Mouse (Mus musculus) thymus, adult 18-20 months (tissue): ENCODE measurements around the gene Mrrf.

Experiments
- DNase-seq, 2 experiments: peaks; one replicate each; pipeline ENCODE4 v3.0.0; 2022; ENCODE audit warnings: mixed read lengths in 2 of 2

Mrrf gene

DNA sequence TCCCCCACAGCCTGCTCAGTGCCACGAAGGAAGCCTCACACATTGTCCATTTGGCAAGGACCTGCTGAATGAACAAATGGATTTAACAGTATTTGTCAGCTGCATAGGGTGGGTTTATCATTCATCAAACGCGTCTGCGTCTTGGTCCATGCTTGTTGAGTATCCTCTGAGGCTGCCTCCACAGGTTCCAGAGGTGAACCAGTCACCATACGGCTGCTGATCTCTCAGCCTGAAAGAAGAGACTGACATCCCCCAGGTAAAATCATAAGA is 66.4 kb downstream of the Mrrf start:
- DNase-seq = no peak

DNA sequence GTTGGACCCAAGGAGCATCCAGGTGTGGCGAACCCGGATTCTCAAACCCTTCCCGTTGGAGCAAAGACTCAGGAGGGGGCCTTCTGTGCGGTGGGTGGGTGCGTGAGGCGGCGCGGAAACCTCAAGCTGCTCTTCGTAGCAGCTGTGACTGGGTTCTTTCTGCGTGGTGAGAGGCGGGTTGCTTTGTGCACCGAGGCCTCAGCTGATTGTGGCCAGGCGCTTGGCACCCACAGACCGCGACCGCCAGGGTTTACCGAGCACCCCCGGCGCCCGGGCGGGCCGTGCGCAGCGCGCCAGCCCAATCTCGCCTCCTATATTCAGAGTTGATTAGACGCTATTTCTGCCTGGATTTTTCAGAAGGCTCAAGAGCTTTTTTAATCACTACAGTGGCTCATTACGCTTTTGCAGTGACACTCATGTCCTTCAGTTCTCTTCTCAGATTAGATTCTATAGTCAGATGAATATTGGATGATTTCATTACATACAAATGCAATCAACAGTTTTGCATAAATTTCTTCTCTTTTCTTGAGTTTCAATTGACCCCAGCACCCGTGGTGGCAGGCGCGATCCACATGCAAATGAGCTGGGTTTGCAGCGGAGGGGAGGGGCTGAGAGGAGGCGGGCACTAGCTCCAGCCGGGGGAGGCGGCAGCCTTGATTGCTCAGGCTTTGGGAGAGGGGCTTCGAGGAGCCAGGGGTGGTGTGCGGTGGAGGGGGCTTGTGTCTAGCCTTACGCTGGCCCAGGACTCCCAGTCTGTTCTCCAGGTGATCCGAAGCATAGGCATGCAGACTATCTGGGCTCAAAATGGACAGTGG is 67.0 kb downstream of the Mrrf start:
- no peak for DNase-seq

DNA sequence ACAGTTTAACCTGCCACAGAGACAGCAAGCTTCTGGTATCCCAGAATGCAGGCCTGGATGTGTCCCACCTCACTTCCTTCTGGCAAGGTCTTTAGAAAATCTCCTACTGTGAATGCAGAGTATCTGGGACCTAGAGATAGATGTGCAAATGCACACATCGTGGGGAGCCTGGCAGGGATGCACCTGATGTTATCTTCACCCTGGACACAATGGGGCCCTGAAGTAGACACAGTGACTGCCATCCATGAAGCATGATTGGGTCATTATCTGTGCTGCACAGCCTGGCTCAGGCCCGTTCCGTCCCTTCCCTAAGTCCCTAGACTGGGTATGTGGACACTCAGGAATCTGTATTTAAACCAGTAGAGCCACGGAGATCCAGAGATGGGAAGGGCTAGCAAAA is 68.4 kb downstream of the Mrrf start:
- DNase-seq = no peak

DNA sequence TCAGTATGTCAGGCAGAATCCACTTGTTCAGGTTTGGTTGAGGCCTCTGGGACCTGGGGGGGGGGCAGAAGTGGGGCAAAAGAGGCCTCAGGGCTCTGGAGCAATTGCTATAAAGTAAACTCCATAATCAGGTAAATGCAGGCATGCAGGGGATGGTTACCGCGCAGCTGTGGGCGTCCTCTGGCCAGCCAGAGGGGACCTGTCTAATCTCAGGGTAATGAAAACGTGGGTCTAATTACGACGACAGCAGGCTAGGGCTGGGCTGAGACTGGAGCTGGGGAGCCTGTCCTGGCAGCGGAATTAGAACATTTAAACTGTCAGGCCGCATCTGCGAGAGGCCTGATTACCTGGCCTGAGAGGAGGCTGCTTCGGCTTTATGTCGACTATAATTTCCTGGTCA is 70.9 kb downstream of the Mrrf start:
- DNase-seq = no peak

DNA sequence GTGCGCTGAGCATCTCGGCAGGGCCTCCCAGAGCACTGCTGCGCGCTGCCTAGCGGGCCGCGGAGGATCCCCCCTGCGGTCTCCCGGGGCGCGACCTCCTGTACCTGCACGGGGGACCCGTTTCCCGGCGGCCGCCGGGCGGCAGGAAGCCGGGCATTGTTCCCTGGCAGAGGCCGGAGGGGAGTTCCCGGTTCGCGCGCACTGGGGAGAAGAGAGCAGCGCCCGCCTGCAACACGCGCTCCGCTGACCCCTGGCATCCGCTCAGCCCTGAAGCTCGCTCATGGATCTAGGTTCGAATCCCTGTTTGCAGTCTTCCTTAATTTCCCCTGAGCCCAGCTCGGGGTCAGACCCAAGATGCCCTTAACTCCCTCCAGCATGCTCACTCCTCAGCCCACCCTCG is 74.6 kb downstream of the Mrrf start:
- no peak for DNase-seq

GRCm38 (mm10) chr2:36211785-36212184 is 75.6 kb downstream of the Mrrf start:
- no peak for DNase-seq

- DNase-seq = no peak
These were observed 76.9 kb downstream of the Mrrf start for GRCm38 (mm10) chr2:36213108-36213507.

DNA sequence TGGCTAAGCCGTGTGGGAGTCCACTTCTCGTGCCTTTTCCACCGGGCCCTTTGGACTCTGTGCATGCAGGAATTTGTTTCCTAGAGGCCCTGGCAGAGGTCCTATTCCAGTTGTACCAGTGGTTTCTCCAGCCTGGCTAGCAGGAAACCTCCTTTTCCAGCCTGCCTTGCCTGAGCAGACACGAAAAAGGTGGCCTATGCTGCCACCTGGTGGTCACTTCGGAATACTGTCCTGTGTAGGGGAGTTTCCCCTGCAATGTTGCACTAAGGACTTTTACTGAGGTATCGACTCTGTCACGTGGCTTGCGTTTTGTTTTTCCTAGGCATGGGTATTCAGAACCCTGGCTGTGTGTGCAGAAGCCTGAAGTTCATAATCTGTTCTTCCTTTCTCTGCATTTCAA is 77.8 kb downstream of the Mrrf start:
- peak; percentile 28 to 33 for DNase-seq

DNA sequence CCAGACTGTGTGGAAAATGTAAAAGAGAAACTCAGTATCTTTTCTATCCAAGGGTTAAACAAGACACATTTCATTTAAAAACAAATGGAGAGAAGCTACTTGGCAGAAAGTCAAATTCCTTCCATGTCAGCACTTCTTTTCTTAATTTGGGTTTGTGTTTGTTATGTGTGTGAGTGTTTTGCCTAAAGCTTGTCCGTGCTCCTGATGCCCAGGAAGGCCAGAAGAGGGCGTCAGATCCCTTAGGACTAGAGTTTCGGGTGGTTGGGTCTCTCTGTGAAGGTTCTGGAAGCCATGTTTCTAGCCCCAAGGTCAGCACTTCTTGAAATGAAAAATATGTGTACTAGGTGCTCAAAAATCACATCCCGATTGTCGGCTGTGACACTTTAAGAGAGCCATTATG is 78.2 kb downstream of the Mrrf start:
- no peak for DNase-seq

GRCm38 (mm10) chr2:36215203-36215739 is 79.1 kb downstream of the Mrrf start:
- DNase-seq = no peak

DNA sequence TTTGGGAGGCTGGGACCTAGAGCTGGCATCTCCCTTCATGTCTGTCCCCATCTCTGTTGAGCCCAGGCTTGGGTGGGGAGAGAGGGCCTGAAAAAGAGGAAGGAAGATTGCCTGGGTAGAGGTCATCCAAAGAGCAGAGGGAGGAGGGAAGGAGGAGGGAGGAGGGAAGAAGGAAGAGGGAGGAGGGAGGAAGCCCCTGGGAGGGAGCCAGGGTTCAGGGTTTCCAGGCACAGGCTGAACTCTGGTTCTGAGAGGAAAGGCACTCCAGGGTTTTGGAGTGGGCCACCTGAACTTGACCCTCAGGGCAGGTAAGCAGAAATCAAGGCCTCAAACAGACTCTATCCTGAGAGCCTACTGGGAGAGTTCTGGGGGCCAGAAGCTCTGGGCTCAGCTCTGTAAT is 80.4 kb downstream of the Mrrf start:
- DNase-seq = no peak

DNA sequence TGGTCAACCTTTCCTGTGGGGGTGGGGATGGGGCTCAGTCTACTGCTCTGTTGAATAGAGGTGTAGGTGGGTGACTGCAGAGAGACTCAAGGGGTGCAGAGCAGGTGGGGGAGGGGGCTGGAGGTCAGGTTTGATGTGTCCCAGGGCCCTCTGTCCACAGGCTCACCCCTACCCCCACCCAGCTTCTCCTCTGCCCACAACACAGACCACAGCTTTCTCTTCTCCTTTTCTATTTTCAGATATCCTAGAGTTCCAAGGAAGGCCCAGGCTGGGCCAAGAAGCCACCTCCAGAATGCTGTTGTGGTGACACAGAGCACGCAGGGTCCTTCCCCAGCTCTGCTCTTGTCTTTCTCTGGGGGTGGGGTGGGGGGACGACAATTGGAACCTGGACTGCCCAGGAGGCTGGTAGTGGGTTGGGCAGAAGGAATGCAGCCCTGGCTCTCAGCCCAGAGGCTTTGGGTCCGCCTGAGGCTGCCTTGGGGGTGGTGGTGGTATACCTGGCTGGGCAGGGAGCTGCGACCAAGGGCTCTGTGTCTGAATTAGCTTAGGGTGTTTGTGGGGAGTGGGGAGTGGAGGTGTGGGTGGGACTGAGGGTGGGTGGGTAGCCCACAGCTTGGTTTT is 80.9 kb downstream of the Mrrf start:
- DNase-seq = no peak

DNA sequence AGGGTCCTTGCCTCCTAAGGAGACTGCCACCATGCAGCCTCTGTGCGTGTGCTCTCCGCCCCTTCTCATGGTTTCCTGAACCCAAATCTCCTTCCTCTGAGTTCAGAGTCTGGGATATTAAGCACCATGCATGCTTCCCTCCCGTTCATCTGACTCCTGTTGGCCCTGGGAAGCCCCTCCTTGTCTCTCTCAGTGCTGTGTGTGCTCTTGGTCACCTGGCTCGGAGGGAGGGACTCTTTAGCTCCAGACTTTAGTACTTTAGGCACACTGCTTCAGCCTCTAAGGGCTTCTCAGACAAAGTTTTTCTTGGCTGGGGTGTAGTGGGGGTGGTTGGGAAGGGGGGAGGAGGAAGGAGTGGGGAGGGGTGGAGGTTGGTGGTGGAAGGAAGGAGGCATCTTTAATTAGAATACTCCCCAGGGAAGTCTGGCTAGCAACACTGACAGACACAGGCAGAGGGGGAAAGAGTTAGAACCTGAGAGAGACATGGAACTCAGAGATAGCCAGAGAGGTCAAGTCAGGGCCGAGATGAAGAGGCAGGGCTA is 81.6 kb downstream of the Mrrf start:
- DNase-seq = no peak

- no peak for DNase-seq
These were observed 83.9 kb downstream of the Mrrf start for GRCm38 (mm10) chr2:36220106-36220505.

DNA sequence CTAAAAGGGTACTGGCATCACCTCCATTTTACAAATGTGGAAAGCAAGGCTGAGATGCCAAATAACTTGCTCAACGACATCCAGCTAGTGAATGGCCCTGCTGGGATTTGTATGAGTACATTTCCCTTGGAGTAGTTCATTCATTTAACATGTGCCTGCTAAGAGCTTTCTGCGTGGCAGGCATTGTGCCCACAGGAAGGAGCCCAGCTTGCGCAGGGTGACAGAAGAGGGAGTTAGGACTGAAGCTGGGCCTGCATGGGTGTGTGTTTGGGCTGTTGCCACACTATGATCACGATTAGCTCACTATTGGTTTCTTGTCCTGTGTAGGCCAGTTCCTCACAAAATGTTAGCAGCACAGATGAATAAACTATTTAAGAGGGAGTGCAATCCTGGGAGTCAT is 84.7 kb downstream of the Mrrf start:
- DNase-seq = no peak

DNA sequence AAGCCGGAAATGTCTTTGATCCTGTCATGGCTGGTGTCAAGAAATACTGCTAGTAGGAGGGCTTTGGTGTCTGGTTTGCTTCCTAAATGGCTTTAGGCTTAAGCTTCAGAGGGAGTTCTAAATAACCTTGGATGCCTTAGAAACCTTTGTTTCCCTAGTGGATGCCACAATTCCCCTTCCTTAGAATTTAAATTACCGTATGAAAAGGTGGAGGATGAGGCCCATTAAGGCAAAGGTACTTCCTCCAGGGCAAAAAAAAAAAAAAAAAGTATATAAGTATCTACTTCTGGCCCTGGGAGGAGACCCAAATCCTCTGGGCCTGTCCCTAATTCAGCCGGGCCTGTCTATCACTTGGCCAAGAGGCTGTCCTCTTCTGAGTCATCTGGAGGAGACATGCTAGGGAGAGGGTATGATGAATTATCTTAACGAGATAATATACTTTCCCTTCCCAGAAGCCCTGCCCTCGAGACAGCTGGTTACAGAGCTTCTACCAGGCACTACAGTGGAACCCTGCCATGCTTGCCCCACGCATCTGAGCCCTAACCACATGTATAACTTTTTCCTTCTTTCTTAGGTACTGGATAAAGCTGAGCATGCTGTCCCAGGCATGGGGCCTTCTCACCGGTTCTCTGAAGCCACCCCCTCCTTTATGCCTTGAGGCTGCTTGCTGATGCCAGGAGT is 86.1 kb downstream of the Mrrf start:
- DNase-seq = no peak

GRCm38 (mm10) chr2:36223436-36223835 is 87.2 kb downstream of the Mrrf start:
- no peak for DNase-seq

- DNase-seq = no peak
These were observed 88.0 kb downstream of the Mrrf start for GRCm38 (mm10) chr2:36224153-36224552.

DNA sequence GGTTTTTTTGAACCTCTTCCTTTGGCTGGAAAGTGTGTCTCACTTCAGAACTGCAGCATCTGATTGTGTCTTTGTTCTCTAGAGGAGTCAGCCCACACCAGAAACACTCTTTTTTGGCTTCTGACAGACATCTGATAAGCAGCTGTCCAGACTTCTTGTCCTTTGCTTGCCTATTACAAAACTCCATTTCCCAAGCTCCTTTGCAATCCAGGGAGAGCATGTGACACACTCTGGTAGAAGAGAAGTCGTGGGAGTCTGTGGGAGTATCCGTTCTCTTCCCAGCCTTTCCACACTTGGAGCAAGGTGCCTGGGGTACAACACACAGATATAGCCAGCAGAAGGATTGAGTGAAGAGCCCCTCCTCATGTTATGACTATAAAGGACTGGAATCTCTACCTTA is 88.4 kb downstream of the Mrrf start:
- no peak for DNase-seq

GRCm38 (mm10) chr2:36230366-36230765 is 94.2 kb downstream of the Mrrf start, which contains the start of gene Ptgs1:
Gene Ptgs1, plus strand, starts transcription at chr2:36230426.
- DNase-seq = no peak

DNA sequence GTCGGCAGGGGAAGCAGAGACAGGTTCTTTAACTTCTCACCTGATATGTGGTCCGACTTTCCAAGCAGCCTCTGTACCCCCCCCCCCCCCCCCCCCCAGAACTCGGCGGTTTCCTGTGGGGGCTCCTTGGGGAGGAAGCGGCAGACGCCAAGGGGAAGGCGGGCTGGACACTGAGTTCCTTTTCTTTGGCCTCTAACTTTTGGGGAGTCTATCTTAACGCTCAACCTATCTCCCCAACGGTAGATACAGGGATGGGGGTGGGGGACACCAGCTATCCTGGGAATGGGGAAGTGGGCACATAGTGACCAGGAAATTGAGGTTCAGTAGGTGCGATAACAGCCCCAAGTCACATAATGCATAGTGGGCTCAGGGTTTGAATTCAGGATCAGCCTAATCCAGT is 94.8 kb downstream of the Mrrf start:
- no peak for DNase-seq

DNA sequence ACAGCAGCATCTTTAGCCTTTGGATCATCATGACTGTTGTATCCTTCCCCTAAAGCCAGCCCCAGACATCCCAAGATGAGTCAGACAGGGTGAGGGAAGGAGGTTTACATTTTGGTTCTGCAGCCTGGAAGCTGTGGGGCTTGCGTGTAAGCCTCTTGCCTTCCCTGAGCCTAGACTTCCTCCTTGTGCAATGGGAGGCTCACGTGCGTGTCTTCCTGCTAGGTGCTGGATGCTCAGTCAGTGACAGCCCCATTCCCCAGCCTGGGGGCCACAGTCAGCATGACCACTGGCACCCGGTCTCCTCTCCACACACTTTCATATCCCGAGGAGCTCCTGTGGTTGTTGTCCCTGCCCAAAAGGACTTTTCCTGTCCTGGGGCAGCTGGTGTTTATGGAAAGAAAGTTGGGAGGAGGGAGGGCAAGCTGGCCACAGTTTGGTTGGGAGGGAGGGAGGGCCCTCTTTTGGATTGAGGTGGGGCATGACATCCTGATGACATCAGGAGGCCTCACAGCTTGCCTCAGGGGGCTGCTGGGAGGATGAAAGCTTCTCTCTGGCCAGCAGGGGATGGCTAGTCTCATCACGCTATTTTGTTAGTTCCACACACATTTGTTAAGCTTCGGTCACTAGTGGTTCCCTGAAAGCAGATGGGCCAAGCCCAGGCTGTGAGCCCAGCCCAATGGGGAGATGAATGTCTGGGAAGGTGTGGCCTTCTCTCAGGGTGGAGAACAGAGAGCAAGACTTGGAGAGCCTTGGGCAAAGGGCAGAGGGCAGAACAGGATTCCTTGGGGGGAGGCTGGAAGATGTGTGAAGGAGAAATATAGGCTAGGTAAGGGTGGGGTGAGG is 98.6 kb downstream of the Mrrf start:
- DNase-seq = no peak

- no peak for DNase-seq
These were observed 99.7 kb downstream of the Mrrf start for GRCm38 (mm10) chr2:36235917-36236316.
